Mouse (Mus musculus): Measurements from ENCODE around the gene Sema3f.

Sema3f gene

GRCm38 (mm10) chr9:107688939-107689338 is 21.3 kb downstream of the Sema3f start:
- no peak for DNase-seq

DNA sequence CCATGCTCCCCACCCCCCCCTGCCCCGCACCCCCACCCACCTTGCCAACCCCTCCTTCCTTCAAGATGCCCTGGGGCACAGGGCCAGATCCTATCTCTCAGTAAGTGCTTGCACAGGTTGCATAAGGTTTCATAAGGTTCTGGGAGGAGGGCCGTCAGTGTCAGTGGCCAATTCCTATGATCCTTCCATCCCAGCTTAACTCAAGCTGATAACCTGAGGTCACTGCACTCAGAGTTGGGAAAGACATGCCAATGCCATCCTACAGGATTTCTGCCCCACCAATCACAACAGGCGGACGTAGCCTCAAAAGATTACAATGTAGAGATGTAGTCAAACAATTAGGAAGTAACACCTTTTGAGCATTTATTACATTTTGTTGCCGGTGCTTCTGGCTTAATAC is 21.9 kb downstream of the Sema3f start:
- no peak for DNase-seq

DNA sequence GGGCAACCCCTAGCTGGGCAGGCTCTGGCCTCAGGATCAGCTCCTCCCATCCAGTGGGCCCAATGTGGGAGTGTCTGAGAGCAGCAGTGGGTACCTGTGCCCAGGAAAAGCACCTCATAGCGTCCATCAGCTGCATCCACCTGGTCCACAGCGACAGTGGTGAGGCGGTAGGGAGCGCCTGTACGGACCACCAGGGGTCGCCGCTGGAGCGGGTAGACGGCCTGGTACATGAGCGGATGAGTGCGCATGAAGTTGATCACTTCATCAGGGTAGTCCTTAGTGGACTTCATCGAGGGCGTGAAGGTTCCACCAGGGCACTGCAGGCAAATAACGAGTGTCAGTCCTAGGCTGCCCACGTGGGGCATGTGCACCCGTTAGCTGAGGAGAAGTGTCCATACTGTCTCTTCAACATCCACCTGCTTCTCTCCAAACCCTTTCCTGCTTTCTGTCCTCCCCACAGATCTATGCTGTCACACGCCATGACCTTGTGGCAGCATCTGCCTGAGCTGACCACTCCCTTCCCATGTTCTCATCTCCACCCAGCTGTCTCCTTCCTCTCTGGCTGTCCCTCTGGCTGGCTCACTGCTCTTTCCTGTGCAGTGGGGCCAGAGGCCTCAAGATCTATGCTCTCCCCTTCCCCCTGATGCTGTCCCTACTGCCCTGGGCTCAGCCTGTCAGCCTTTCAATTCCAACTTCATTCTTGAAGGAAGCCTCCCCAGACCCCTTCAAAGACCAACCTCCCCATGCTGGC is 24.9 kb downstream of the Sema3f start:
- peak; percentile 57 for DNase-seq

- DNase-seq = no peak
These were observed 27.9 kb downstream of the Sema3f start for GRCm38 (mm10) chr9:107682405-107682804.

- no peak for DNase-seq
These were observed 30.8 kb downstream of the Sema3f start, which contains the start of gene Gnat1 for GRCm38 (mm10) chr9:107679501-107679900. Gnat1 (minus strand) TSS chr9:107679712.

DNA sequence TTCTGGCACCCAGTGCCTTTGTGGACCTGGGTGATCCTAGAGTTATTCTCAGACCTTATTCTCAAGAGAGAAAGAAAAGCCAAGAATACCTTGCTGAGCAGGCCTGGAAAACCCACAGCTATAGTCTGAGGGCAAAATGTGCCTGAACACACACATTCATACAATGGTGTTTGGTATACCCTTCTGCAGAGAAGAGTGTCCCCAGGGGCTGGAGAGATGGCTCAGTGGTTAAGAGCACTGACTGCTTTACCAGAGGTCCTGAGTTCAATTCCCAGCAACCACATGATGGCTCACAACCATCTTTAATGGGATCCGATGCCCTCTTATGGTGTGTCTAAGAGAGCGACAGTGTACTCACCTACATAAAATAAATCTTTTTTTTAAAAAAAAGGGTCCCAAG is 31.4 kb downstream of the Sema3f start:
- DNase-seq = no peak

DNA sequence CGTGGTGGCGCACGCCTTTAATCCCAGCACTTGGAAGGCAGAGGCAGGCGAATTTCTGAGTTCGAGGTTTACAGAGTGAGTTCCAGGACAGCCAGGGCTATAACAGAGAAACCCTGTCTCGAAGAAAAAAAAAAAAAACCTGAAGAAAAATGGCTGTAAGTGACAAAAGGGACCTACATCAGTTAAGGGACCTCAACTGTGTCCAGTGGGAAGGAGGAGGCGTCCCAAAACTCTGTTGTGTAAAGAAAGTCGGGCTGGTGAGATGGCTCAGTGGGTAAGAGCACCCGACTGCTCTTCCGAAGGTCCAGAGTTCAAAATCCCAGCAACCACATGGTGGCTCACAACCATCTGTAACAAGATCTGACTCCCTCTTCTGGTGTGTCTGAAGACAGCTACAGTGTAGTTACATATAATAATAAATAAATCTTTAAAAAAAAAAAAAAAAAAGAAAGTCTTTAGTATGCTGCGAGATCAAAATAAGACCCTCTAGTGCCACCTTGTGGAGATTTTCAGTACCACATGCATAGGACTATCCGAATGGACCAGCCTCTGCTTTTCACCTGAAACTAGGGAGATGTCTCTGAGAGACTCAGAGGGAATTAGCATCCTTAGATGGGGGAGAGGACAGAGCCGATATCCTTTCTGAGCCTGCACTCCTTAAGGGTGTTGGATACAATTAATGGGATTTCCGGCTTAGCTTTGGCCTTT is 32.3 kb downstream of the Sema3f start:
- peak; percentile 89 for DNase-seq

DNA sequence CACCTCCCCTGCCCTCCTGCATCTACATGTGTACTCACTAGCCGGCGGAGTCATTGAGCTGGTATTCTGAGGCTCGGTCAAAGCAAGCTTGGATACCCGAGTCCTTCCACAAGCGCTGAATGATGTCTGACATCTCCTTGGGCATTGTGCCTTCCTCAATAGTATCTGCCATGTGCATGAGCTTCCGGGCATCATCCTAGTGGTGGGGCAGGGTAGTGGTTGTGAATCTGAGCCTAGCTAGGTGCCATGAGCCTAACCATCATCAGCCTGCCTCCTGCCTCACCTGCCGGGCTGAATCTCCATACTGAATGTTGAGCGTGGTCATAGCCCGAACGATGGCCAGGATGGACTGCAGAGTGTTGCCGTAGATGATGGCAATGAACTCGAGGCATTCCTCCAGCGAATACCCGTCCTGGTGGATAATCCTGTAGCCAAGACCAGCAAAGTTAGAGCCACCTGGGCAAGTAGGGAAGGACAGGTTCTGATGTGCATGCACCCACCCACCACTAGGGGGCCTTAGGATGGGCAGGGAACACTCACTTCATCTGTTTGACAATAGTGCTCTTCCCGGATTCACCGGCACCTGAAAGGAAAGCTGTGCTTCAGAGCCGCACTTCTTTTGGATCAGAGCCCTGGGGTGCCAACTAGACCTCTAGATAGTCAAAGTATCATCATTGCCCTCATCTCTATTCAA is 33.0 kb downstream of the Sema3f start:
- peak; percentile 61 for DNase-seq

DNA sequence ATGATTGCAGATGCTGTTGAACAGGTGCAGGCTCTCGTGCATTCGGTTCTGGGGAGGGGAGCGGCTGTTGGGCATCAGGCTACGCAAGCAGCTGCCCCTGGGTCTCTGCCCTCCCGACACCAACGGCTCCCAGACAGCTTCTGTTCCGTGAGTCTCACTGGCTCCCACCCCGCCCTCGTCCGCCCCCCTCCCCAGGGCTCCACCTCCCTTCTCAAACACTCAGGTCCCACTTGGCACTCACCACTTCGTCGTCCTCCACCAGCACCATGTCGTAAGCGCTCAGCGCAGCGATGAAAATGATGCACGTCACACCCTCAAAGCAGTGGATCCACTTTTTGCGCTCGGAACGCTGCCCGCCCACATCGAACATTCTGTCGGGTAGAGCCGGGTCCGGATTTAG is 34.0 kb downstream of the Sema3f start:
- no peak for DNase-seq

GRCm38 (mm10) chr9:107675671-107676301 is 34.5 kb downstream of the Sema3f start:
- DNase-seq = peak; percentile 67

DNA sequence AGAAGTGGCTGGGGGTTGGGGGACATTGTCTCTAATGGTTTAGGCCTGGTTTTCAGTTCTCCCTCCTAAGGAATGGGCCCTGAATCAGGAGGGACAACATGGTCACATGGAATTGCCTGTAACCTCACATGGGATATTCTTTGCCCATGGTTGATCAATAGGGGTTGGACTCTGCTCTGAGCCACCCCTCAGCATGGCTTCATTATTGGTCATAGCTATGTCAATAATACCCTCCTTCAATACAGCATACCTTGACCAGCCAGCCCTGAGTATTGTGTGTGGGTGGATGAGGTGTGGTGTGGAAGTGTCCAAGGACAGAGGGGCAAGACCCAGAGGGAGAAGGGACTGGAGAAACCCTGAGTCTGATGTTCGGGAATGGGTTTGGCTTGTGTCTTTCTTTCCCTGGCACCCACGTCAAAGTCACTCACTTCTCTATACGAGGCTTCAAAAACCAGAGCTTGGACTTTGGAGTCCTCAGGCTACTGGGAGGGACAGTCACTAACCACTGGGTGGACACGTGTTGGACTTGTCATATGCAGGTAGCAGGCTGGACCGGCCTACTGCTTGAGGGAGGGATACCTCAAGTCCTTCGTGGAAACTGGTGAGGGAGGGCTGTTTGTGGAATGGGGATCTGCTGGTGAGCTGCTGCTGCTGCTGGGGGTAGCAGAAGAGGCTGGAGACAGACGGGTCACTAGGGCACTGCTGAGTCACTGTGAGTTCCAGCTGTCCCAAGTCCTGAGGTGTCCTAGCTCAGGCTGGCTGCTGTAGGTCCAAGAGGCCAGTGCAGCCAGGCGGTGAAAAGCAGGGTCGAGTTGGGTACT is 35.5 kb downstream of the Sema3f start:
- peak; percentile 72 for DNase-seq

GRCm38 (mm10) chr9:107670259-107670658 is 40.0 kb downstream of the Sema3f start:
- DNase-seq = peak; percentile 78

- DNase-seq = peak; percentile 57
These were observed 40.8 kb downstream of the Sema3f start, which contains the start of gene Slc38a3 for GRCm38 (mm10) chr9:107669480-107669945. Slc38a3 (minus strand) TSS chr9:107669530.

DNA sequence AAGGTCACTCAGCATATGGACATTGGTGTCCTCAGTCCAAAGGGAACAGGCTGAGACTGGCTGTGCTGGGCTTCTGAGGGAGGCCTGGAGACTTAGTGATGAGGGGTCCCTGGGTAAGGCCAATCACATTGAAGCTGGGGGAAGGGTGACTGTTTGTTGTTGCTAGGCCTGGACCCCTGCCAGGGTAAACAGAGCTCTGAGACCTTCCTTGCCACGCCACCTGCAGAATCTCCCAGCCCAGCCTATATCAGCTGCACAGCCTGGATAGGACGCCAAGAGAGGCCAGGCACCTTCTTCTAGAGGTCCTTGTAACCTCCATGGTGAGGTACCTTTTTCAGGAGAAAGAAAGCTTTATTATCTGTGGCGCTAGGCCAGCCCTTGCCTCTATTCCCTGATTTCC is 41.4 kb downstream of the Sema3f start:
- no peak for DNase-seq

GRCm38 (mm10) chr9:107668011-107668410 is 42.3 kb downstream of the Sema3f start:
- DNase-seq = no peak

DNA sequence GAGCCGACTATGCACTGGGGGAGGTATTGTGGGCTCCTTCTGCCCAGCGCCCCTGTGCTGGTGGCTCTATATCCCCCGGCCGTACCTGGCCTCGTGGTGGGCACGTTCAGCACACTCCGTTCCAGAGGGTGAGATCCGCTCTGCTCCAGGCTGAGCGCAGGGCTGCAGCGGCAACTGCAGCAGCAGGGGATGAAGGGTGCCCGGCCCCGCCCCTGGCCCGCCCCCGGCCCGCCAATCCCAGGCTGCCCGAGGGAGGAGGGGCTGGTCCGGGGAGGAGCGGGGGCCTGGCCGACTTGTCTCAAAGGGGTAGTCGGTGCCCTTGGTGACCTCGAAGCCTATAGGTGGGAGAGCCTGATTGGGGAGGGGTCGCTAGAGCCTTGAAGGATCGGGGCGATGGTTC is 43.1 kb downstream of the Sema3f start:
- DNase-seq = peak; percentile 49

DNA sequence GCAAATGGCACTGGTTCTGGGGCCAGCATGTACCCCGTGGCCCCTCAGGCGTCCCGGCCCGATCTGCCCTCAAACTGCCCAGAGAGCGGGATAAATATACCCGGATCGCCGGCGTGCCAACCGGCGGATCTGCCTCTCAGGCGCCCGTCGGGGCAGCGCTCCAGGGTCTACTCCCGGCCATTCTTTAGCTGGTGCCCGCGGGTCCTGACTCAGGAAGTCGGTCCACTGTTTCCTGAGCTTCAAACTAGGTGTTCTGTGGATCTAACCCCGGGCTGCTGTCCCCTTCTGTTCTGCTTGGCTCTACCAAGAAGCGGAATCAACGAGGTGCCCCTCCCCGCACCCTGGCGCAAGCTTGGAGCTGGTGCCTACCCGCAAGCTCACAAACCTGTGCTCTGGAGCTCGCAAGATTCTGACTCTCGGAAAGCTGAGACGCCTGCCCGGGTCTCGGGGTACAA is 43.5 kb downstream of the Sema3f start:
- no peak for DNase-seq

- no peak for DNase-seq
These were observed 45.0 kb downstream of the Sema3f start for GRCm38 (mm10) chr9:107665308-107665707.

DNA sequence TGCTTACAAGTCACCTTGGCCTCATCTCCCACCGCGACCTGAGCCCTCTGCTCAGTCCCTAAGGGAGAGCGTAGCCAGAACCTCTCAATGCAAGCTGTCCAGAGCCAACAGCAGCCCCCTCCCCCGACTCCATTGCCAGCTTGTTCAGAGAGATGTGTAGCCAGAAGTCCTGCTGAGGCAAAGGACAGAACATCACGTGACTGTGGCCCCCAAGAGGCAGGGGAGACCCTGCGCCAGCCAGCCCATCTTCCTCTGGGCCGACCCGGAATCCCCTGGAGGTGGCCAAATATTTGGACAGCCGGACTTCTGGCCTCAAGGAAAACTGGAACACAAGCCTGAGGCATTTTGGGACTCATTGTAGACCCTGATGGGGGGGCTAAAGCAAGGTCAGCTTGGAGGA is 46.8 kb downstream of the Sema3f start:
- DNase-seq = no peak

- no peak for DNase-seq
These were observed 47.9 kb downstream of the Sema3f start for GRCm38 (mm10) chr9:107662342-107662741.

GRCm38 (mm10) chr9:107660777-107661176 is 49.5 kb downstream of the Sema3f start:
- no peak for DNase-seq

DNA sequence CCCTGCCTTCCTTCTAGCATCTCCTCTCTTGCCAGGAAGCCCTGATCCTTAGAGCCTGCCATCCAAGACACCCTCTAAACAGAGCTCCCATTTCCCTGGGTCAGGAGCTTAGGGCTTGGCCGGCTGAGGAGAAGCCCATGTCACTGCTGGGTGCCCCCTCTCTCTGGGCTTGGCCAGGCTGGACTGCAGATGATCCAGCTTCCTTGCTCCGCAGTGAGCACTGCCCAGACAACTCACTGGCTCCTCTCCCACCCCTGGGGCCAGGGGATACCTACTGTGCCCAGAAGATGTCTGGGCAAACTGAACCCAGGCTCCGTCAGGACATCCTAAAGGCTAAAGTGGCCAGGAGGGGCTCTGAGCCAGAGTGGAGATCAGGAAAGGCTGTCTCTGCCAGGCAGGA is 50.3 kb downstream of the Sema3f start:
- no peak for DNase-seq

Data from kidney, adult 9 months (tissue).